Mouse (Mus musculus) retina, adult 2 months (tissue): ENCODE data around the gene Auts2.

Experiments
- DNase-seq: peaks from one replicate; pipeline ENCODE4 v3.0.0-alpha.2; 2012; ENCODE audit warnings: low read depth, low spot score

Gene Auts2

DNA sequence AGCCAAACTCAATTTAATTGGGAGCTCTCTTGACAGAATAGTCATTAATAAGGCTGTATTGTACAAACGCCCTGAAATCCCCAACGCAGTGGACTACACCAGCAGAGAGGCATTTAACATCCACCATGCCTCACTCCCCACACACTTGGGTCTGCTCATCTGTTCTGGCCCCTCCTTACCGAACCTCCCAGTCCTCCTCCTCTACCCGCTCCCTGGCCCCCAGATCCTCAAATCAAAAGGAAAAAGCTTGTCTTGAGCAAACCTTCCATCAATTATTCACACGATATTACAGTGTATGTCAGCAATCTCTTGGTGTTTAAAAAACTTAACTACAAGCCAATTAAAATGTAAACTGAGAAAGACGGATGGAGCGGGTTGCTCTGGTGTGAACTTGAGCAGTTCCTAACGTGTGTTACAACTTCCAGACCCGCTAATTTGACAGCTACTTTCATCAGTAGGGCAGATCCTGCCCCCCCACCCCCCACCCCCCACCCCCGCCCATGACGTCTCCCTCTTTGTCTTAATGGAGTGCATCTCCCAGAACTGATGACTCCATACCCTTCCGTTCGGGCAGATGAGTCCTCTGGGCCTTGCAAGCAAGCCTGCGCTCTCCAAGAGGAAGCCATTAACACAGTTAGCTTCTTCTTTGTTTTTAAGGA is 703.4 kb downstream of the Auts2 start:
- no peak for DNase-seq

DNA sequence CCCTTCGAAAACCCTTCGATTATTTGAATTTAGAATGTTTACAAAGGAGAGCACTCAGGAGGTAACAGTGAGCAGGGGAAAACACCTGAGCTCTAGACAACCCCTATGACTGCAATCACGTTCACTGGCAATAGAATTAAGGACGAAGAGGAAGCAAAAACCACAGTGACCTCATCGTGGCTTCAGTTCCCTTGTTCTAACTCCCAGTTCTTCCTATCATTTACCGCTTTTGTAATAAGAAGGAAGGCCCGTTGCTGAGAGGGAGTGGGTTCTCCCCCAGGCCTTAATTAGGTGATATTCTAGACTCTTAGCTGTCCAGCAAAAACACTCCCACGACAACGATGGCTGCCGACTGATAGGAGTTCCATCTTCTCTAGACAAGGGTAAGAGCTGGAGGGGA is 704.1 kb downstream of the Auts2 start:
- no peak for DNase-seq

DNA sequence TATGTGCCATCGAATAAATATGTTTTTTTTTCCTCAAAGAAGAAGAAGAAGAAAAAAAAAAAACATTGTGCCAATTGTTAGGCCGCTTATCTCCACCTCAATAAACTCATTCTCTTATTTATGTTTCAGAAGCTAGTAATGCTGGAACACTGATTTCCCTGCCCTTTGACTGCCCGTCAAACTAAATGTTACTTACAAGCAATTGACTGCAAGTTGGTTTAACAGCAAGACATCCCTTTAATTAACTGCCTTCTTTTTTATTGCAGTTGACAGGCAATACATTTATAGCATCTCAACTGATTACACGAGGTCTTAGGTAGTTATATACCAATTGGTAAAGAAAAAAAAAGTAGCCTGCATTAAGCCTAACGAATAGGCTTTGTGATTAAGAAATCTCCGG is 705.1 kb downstream of the Auts2 start:
- DNase-seq, result no peak

DNA sequence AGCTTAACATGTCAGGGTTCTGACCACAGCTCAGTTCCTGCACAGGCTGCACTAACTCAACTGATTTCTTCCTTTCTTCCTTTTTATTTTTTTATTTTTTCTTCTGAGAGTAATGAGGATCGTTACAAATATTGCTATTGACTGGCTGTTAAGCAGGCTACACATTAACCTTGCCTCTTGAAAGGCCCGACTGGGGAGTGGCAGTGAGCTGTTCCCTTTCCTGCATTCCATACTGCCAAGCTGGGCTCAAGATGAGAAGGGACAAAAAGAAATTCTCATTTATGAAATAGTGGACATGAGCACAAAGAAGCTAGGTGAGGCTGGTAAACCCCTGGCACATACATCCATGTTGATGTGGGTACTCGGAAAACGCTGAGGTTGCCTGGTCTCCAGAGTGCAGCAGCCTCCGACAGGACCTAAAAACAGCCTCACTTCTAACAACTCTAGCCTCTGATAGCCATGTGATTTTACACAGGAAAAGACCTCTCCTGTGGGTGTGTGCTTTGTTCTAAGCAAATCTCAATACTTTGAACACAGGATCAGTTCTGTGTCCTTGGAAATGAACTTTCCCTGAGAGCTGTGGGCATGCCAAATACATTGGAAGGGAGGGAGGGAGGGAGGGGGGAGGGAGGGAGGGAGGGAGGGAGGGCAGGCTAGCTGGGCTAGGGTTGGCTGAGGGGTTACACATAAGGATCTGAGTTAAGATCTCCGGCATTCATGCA is 707.0 kb downstream of the Auts2 start:
- DNase-seq, result no peak

DNA sequence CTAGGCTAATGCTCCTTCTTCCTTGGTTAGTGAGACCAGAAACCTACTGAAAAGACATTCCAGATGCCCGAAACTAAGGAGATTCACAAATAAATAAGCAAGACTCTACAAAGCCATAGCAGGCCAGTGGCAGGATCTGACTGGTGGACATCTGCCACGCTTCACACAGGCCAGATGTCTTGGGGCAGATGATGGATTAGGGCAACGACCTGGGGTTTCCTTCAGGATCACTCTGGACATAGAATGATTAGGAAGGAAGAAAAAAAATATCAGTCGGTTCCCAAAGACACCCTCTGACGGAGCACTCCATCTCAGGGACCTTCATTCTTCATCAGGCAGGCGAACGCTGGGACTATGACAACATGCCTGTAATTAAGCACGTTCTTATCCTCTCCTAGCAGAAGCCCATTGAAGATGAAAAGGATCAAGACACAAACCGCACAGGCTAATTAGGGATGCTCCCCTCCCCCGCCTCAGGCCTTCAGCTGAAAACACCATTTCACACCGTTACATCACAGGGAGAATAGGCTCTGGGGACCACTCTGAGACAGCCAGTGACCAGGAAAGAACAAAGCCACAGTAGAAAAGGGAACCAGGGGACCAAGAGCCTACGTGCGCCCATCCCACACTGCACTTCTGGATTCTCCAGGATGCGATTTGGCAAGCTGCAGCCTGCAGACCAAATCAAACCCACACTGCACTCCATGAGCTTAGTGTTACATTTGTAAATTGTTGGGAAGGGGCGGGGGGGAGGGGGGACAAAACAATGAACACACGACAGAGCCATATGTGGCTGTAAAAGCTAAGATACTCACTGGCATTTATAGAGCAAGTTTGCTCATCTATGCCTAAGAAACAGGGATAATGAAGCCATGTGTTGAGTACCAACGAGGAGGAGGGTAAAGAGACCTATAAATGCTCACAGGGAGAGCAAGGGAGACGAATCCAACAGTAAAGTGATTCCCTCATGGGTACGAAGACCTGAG is 710.0 kb downstream of the Auts2 start:
- no peak for DNase-seq

DNA sequence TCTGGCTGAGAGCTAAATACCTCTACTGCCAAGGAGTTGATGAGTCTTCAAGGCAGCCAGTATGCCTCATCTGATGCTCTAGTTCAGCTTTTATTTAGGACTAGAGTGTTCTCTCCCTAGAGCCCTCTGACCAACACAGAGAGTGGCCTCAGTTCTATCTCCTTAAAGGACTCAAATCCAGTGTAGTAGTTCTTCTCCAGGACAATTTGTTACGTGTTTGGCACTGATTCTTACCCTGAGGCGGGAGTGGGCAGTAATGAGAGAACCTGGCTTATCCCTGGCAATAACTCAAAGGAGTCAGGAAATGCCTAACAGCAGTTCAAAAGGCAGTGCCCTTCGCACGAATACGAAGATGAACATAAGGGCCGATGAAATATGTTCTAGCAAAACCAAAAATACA is 713.0 kb downstream of the Auts2 start:
- no peak for DNase-seq

DNA sequence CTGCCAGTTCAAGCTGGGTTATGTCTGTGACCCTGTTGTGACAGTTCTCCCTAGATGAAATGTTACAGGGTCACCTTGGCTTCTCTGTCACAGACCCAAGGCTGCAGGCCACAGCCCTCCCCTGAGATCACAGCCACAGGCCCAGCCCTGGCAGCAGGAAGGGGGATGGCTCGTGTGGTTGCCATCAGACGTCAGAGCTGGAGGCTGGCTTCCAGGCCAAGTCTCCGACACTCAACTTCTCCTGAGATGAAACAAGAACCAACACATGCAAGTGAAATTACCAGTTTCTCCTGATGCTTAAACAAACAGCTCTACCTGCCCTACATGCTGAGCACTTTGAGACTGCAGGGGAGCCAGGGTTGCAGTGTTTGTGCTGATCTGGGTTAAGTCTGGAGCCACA is 713.9 kb downstream of the Auts2 start:
- DNase-seq, result no peak

DNA sequence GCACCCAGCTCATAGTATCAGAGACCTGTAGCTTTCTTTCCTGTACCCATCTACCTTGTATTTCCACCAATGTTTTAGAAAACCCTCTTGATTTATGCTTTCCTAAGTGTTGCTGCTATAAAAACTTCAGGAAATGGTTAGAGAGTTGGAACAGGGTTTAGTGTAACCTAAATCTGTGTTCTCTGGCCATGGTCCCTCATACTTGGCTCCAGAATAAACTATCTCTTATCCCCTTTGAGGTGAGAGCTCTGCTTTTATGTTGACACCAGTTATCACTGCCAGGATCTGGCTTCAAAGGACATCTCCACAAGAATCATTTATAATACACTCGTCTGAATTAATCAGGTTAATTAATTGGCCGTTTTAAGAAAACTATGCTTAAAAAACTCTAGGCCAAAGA is 714.5 kb downstream of the Auts2 start:
- no peak for DNase-seq

DNA sequence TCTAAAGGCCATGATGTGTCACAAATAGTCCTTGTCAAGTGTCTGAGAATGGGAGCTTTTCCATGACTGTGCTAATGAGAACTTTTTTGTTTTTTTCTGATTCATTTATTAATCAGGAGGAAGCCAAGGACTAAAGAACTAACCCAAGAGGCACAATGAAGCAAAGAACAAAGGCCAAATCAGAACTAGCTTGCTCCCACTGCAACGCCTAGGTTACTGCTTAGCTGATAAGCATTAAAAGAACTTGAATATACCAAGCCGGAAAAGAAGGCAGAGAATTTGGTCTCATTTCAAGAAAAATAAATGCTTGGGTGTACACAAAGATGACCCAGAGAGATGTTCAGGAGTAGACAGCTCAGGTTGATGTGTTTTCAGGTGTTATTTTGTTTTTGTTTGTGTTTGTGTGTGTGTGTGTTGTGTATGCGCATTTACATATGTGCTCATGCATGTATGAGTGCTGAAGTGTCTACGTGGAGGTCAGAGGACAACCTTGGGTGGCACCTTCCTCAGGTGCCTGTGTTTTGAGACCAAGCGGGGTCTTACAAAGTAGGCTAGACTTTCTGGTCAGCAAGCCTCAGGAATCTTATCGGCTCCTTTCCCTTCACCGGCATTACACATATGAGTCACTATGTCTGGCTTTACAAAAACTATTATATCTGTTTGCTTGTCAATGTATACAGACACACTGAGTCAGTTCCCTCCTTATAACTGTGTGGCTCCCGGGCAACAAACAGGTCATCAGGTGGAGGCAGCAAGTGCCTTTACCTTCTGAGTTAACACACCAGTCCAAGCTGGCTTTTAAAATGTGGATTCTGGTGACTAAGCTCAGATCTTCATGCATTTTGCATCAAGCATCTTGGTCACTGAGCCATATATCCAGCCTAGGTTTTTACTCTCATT is 716.5 kb downstream of the Auts2 start:
- no peak for DNase-seq

DNA sequence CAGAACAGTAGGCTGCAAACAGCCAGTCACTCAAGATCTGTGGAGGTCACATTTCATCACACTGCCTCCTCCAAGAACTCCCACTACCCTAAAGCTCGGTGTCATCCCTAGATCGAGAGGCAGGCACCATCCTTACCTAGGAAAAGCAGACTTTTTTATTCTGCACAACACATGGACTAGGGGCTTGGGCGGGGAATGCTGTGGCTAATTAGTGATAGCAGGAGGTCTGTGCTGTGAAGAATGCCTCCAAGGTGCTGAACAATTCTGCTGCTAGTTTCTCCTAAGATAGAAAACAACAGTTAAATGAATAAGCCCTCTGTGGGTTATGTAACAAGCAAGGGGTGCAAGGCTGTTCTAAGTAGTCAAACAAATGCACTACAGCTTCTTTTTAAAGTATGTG is 717.7 kb downstream of the Auts2 start:
- no peak for DNase-seq

DNA sequence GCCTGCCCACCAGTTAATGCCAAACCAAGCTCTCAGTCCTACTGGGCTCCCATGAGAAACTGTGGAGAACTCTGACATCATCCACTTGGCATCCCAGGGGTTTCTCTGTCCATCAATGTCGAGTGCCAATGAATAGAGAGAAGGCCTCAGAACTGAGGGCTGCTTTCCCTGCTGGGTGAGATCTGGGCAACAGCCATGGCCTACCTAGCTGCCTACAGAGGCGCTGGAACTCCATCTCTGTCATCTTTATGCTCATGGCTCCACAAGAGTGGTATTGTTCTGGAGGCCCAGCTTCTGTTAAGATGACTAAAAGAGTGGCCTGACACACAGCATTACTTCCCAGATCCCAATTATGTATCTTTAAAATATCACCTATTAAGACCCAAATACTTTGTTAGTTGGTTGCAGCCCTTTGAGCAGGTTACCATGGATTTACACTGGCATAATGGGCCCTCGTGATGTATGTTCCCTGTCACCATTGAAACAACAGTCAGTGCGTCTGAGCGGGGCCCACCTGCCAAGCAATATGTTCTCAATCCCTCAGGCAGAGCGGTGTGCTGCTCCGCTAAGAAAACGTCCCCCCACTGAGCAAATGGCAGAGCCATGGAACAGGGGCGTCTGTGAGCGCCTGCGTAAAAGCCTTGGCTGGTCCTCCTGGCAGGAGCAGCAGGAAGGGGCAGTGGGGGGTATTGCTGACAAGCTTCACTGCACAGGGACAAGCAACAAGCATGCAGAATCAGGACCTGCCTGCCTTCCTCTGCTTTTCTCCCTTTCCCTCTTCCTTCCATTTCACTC is 718.8 kb downstream of the Auts2 start:
- DNase-seq, result no peak

DNA sequence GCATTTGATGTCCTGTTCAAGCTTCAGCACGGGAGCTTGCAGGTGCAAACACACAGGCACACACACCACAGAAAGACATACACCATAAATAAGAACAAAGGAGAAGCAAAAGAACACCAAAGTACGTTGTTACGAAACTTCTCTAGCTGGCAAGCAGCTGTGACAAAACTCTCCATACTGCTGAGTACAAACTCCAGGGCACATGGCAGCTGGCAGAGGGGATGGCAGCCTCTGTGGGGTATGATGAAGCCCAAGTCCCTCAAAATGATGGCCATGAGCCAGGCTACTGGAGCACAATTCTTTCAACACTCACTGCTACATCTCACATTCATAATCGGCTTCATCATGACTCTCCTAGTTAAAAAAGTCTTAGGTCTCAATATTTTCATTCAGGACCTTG is 721.7 kb downstream of the Auts2 start:
- DNase-seq, result no peak

DNA sequence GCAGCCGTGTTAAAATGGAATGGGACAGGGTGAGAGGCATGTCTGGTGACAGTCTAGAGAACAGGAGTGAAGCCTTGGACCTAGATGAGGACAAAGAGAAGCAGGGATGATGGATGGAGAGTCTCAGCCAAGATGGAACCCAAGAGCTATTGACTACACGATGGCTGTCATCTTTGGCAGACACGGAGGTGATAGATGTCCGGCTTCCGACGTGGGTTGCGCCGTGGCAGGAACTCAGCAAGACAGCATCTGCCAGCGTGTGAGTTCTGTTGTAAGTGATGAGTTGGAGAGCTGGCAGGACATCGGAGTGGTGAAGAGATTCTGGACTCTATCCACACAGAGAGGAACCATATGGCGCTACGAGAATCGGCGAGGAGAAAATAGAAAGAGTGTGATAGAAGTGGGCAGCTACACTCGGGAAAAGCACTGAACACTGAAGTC is 723.9 kb downstream of the Auts2 start:
- no peak for DNase-seq

DNA sequence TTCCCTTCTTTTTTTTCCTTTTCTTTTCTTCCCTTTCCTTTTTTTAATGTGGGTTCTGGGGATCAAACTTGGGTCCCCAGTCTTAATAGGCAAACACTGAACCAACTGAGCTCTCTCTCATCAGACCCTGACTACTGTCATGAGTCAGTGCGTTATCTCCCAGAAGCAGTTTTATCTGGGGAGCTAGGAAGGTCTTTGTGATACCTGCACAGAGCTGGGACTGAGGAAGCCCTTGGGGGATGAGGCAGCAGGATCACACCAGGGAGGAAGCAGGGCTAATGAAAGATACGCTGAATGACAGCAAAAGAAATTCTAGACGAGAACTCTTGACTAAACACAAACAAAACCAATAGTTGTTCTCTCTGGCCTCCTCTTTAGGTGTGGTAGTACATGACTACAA is 727.6 kb downstream of the Auts2 start:
- no peak for DNase-seq

DNA sequence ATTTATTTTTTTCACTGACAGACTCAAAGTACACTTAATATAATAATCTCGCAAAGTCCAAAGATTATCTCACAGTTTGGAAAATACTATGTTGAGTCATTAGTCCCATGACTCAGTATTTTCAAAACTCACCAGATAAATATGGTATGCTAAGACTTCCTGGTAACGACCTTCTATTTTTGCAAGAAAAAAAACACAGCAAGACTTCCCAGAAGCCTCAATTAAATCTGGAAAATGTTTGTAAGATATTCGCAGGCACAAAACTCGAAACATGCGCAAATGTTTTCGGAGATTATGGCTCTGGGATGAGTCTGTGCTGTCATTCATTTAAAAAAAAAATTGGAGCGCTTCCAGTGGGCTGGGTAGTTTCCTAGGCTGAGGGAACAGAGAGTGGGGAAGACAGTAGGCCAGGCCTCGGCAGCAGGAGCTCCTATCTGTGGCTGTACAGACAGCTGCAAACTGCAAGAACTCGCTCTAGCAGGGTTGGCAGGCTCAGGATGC is 728.6 kb downstream of the Auts2 start:
- DNase-seq, result no peak

DNA sequence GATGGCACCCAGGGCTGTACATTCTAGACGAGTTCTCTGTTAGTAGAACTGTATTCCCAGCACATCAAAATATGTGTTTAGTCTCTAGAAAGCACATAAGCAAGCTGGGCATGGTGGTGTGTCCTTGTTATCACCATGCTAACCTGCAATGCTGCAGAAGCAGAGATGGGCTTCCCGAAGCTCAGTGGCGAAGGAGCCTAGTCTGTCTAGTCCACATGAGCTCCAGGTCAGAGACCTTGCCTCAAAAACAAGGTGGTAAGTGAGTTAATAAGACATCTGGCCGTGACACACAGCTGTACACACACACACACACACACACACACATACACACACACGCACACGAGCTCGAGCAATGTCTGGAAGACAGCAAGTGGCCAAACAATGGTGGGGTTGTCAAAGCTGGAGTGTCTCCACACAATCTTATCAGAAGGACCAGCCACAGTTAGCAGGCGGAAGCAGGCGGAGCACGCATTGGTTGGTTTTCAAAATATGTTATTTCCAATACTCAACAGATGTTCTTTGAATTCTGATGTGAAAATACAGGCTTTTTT is 729.1 kb downstream of the Auts2 start:
- no peak for DNase-seq

DNA sequence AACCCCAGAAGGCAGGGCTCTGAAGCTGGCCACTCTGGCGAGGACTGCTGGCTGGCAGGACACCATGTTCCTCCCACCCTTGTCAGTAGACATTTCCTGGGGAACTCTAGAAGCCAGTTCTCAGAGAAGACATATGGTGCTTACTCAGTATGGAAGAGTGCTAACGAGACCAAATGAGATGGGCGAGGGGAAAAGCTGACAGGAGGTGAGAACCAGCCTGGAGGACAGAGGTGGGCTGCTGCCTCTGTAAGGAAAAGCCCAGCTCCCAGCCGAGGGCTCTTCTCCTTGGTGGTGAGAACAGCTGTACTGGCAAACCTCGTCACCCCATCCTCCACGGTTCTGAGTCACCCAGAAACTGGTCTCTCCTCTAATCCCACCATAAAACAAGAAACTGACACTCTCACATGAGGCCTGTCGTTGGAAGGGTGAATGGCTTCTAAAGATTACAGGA is 729.8 kb downstream of the Auts2 start:
- DNase-seq, result no peak

DNA sequence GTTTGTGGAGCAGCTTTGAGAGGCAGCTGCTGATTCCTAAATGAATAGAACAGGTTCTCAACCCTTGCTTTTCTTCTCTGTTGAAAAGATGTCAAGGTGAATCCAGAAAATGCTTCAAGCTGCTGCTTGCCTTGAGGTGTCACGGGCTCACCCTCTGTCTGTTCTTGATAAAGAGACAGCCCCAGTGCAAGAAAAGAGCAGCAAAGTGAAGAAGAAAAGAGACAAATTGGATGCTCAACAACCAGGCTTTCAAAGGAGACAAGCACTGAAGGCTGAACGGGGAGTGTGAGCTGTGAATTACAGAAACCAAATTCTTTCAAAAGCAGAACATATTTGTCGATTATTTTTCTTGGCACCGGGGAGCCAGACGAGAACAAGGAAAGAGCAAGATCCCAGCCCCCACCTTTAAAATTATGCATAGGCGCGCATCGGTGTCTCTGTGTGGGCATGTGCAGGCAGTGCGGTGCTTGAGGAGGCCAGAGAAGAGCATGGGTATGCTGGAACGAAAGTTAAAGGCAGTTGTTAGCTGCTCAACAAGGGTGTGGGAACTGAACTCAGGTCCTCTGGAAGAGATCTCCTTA is 730.6 kb downstream of the Auts2 start:
- no peak for DNase-seq

DNA sequence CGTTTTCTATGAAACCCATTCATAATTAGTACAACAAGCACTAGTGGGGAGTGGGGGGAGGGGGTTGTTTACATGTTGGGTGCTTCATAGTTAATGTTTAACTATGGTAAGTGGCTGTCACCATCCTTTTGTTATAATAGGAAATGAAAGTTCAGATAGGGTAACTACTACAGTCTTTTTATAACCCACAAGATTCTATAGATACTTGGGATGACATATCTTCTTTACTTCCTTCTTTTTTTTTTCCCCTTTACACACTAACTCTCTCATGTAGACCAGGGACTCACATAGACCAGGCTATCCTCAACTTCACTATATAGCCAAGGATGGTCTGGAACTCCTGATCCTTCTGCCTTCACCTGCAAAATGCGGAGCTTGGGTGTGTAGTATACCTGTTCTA is 736.8 kb downstream of the Auts2 start:
- no peak for DNase-seq

DNA sequence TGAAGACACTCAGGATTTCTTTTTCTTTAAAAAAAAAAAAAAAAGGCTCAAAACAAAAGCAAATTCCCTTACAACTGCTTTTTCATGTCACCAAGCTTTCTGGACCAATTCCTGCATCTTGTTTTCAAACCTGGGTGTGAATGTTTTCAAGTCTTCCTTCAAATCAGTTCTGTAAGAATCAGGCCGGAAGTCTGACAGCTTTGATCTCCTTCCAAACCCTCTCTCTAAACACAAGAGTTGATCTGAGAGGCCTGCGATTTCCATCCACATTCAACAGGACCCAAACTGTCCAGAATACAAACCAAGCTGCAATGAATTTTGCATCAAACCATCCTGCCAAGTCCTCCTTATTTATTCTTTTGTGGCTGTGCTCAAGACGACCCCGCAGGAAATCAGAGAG is 737.9 kb downstream of the Auts2 start:
- DNase-seq, result no peak
